Comparison of ENCODE assay signal across 12 mouse cellular contexts in genomic region chr17:45279075-45279810, GRCm38 (mm10).
DNase-seq lines count a peak whose midpoint lies in the region; ATAC-seq lines count a peak whose summit lies in the region.
"Had no signal": no experiment of that assay in that cellular context is flagged by ENCODE, and none has a peak within 500 bp of the region (broad histone marks: within the 10 kb centered on the region; RNA-seq: fewer than 3 reads in every experiment).

No protein-coding gene starts in this region.

- H3K4me2 ChIP-seq in lung, embryonic 15.5 days = peak overlapping the region; percentile 10; the same call in 1 of the 2 replicates
- peak overlapping the region; percentile 18 for H3K4me2 ChIP-seq in forebrain, embryonic 16.5 days (ENCODE audit: low read length)
- H3K4me2 ChIP-seq in neural tube, embryonic 13.5 days = peak overlapping the region; percentile 39
- H3K4me2 ChIP-seq: liver, embryonic 15.5 days; stomach, embryonic 15.5 days had no signal

- H3K4me3 ChIP-seq in lung, embryonic 15.5 days = no peak overlapping the region
- no peak overlapping the region; the same call in 1 of the 2 replicates for H3K4me3 ChIP-seq in forebrain, embryonic 16.5 days (replicated peaks; ENCODE audit: low read length)
- no peak overlapping the region for H3K4me3 ChIP-seq in neural tube, embryonic 13.5 days
- H3K4me3 ChIP-seq: liver, embryonic 15.5 days; midbrain, embryonic 10.5 days; stomach, embryonic 15.5 days had no signal

- ATAC-seq in lung, embryonic 15.5 days (ENCODE audit: borderline replicate concordance, extremely low read depth, low FRiP score, low TSS enrichment) = no peak
- ATAC-seq in forebrain, embryonic 16.5 days = peak; percentile 73
- ATAC-seq in neural tube, embryonic 13.5 days (ENCODE audit: low read depth) = peak; percentile 50; the same call in 1 of the 2 replicates
- ATAC-seq in cerebellum, adult (ENCODE audit: insufficient number of reproducible peaks, low FRiP score, low TSS enrichment) = no peak

- 0 out of 2 replicates have a peak, but pooled peaks cover 4% of the 10 kb centered on the region for H3K27me3 ChIP-seq in lung, embryonic 15.5 days
- H3K27me3 ChIP-seq in forebrain, embryonic 16.5 days (replicated peaks; ENCODE audit: control insufficient read depth, insufficient read depth, low read length) = no peaks in the 10 kb centered on the region
- H3K27me3 ChIP-seq in neural tube, embryonic 13.5 days = no peaks in the 10 kb centered on the region
- H3K27me3 ChIP-seq: stomach, embryonic 15.5 days had no signal

- H3K9ac ChIP-seq in lung, embryonic 15.5 days = no peak overlapping the region
- no peak overlapping the region for H3K9ac ChIP-seq in forebrain, embryonic 16.5 days (replicated peaks; ENCODE audit: low read depth, low read length)
- H3K9ac ChIP-seq in neural tube, embryonic 13.5 days = peak overlapping the region; percentile 22; the same call in 1 of the 2 replicates
- H3K9ac ChIP-seq: liver, embryonic 15.5 days; stomach, embryonic 15.5 days had no signal

- 28% methylated on average over 13 of the region's 13 CpGs for WGBS in lung, embryonic 15.5 days
- WGBS in forebrain, embryonic 16.5 days = 37% methylated on average over 13 of the region's 13 CpGs
- 18% methylated on average over 13 of the region's 13 CpGs for WGBS in neural tube, embryonic 13.5 days

- H3K9me3 ChIP-seq in lung, embryonic 15.5 days = no peaks in the 10 kb centered on the region
- H3K9me3 ChIP-seq in forebrain, embryonic 16.5 days (ENCODE audit: control insufficient read depth, low read length) = no peaks in the 10 kb centered on the region
- no peaks in the 10 kb centered on the region for H3K9me3 ChIP-seq in neural tube, embryonic 13.5 days
- H3K9me3 ChIP-seq: liver, embryonic 15.5 days; midbrain, embryonic 10.5 days; stomach, embryonic 15.5 days had no signal

- H3K36me3 ChIP-seq in lung, embryonic 15.5 days = no peaks in the 10 kb centered on the region
- no peaks in the 10 kb centered on the region for H3K36me3 ChIP-seq in forebrain, embryonic 16.5 days (ENCODE audit: control insufficient read depth, insufficient read depth)
- no peaks in the 10 kb centered on the region for H3K36me3 ChIP-seq in neural tube, embryonic 13.5 days
- H3K36me3 ChIP-seq: liver, embryonic 15.5 days; midbrain, embryonic 10.5 days; stomach, embryonic 15.5 days had no signal

- DNase-seq in adrenal gland, adult (ENCODE audit: inconsistent age in 2 of 2, low spot score in 1 of 2) = peak; percentile 29 to 72
- DNase-seq in adrenal gland, postnatal 4 days (ENCODE audit: low spot score in 2 of 2) = no peak
- DNase-seq in lung, postnatal 25 days (ENCODE audit: low spot score) = no peak
- no peak for DNase-seq in yolk sac, embryonic 10.5 days (ENCODE audit: low spot score)
- DNase-seq: cerebellum, adult 9-11 months had no signal

- H3K4me1 ChIP-seq in lung, embryonic 15.5 days = 0 out of 2 replicates have a peak, but pooled peaks cover 6% of the 10 kb centered on the region
- peaks cover 13% of the 10 kb centered on the region for H3K4me1 ChIP-seq in forebrain, embryonic 16.5 days (replicated peaks; ENCODE audit: control insufficient read depth, insufficient read depth, low read length)
- H3K4me1 ChIP-seq in neural tube, embryonic 13.5 days (replicated peaks) = peaks cover 14% of the 10 kb centered on the region
- H3K4me1 ChIP-seq: liver, embryonic 15.5 days had no signal

- H3K27ac ChIP-seq in lung, embryonic 15.5 days = no peak overlapping the region
- H3K27ac ChIP-seq in forebrain, embryonic 16.5 days (ENCODE audit: low read length) = peak overlapping the region; percentile 49; the same call in 1 of the 2 replicates
- H3K27ac ChIP-seq in neural tube, embryonic 13.5 days (replicated peaks) = 0 out of 2 replicates have a peak overlapping the region, but pooled peaks have one; percentile 1
- H3K27ac ChIP-seq: liver, embryonic 15.5 days; midbrain, embryonic 10.5 days; stomach, embryonic 15.5 days had no signal

Comparison
In these comparisons a context has a peak if more than half of its experiments do, and no peak if none do; other contexts are left out.
1. DNase-seq: peak in adrenal gland, adult (2 of 2); none in adrenal gland, postnatal 4 days (0 of 2), lung, postnatal 25 days (single experiment) and yolk sac, embryonic 10.5 days (single experiment).
2. ATAC-seq: peak in forebrain, embryonic 16.5 days (single experiment) and neural tube, embryonic 13.5 days (single experiment); none in lung, embryonic 15.5 days (single experiment) and cerebellum, adult (single experiment).
3. Peak in every context shown above with its lines, with median percentiles within 50 percentile points of each other: H3K4me2 ChIP-seq.